Mouse (Mus musculus): ENCODE results near the gene Chchd1.

DNA sequence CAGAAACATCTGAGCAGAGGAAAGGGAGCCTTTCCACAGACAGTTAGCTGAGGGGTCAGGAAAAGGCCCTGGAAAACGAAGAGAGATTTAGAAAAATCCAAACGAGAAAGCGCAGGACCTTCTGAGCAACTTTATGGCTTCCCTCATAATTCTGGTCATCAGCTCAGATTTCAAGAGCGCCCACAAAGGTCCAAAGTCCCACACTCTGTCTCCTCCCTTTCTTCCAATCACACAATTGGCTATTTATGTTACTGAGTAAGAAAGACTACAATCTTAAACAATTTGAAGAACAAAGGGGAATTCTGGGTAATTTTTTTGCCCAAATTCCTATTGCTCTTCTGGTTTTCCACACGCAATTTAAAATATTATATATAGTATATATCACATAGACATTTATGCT, 47.7 kb downstream of the Chchd1 start:
- TF ChIP-seq POLR2A (IDR thresholded peaks at IDR 0.05; ENCODE audit: insufficient read depth, low read depth, low read length) (no peak), CTCF (IDR thresholded peaks at IDR 0.05; ENCODE audit: insufficient read depth, low read depth, low read length) (no peak)
